Mouse (Mus musculus) colon, adult 2 months (tissue): ENCODE data around the gene Vmn1r94. TPM values are rescaled to one million over a fixed set of nuclear protein-coding genes. Genes with fewer than 3 reads are reported as not detected.

Experiments
- polyA plus RNA-seq: library from polyadenylated mRNA; depleted of rRNA; stranded (reverse); fragments of >200 nt; gene quantifications from 2 replicates; pipeline ENCODE4 v1.2.3, GENCODE M21; 2012; rRNA removed

Vmn1r94 gene
- polyA plus RNA-seq: not detected in 2 replicates

DNA sequence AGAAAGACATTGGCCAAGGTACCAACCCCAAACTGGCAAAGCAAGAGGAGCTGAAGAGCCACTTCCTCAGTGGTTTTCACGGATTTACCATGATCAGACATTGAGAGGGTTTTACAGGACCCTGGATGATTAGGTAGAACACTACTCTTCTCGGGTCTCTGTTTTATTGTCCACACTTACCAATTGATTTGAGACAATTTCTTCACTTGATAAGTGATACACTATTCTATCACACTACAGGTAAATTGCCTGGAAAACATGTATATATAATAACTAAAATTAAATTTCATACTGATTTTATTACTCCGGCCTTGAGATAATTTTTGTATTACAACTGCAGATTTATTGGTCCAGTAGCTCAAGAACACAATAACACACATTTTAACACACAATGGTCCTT is at the start of gene Vmn1r94:
Gene Vmn1r94 (minus strand): TSS at position 101 of the 400 bp plus-strand sequence.

DNA sequence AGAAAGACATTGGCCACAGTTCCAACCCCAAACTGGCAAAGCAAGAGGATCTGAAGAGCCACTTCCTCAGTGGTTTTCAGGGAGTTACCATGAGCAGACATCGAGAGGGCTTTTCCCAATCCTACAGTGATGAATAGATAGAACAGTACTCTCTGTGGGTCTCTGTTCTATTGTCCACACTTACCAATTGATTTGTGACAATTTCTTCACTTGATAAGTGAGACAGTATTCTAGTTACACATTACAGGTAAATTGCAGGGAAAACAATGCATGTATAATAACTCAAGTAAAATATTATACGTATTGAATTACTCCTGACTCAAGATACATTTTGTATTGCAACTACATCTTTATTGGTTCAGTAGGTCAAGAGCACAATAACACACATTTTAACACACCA is 37.3 kb upstream of the Vmn1r94 start, which contains the start of gene Gm6164:
Gene Gm6164 (minus strand): TSS at position 101 of the 400 bp plus-strand sequence.

DNA sequence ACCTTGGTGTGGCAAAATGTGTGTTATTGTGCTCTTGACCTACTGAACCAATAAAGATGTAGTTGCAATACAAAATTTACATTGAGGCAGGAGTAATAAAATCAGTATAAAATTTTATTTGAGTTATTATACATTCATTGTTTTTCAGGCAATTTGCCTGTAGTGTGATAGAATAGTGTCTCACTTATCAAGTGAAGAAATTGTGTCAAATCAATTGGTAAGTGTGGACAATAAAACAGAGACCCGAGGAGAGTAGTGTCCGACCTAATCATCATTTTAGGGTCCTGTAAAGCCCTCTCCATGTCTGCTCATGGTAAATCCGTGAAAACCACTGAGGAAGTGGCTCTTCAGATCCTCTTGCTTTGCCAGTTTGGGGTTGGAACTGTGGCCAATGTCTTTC is 25.2 kb upstream of the Vmn1r94 start, which contains the start of gene Vmn1r95:
Gene Vmn1r95 (plus strand): TSS at position 301 of the 400 bp plus-strand sequence.

DNA sequence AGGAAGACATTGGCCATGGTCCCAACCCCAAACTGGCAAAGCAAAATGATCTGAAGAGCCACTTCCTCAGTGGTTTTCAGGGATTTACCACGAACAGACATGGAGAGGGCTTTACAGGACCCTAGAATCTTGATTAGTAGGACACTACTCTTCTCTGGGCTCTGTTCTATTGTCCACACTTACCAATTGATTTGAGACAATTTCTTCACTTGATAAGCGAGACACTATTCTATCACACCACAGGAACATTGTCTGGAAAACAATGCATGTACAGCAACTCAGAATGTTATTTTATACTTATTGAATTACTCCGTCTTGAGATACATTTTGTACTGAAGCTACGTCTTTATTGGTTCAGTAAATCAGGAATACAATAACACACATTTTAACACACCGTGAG is 29.2 kb downstream of the Vmn1r94 start, which contains the start of gene Vmn1r93:
Gene Vmn1r93 (minus strand): TSS at position 101 of the 400 bp plus-strand sequence.

DNA sequence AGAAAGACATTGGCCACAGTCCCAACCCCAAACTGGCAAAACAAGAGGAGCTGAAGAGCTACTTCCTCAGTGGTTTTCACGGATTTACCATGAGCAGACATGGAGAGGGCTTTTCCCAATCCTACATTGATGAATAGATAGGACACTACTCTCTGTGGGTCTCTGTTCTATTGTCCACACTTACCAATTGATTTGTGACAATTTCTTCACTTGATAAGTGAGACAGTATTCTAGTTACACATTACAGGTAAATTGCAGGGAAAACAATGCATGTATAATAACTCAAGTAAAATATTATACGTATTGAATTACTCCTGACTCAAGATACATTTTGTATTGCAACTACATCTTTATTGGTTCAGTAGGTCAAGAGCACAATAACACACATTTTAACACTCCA is 45.7 kb downstream of the Vmn1r94 start, which contains the start of gene Gm16442:
Gene Gm16442 (minus strand): TSS at position 101 of the 400 bp plus-strand sequence.

Other genes with a start within 250 kb of the Vmn1r94 start
- 10.9 and 14.4 TPM in 2 replicates for gene Pvr, start 247.2 kb downstream of the Vmn1r94 start, polyA plus RNA-seq
- gene Igsf23, start 217.6 kb downstream of the Vmn1r94 start, polyA plus RNA-seq: 42.4 and 60.3 TPM in 2 replicates
- gene Ceacam20, start 203.0 kb downstream of the Vmn1r94 start, polyA plus RNA-seq: 97.5 and 113 TPM in 2 replicates
- 3.1 and 4.7 TPM in 2 replicates for gene Nlrp9b, start 176.9 kb downstream of the Vmn1r94 start, polyA plus RNA-seq
- 0.02 TPM in 1 of 2 replicates, not detected in the other for gene Vmn1r91, start 68.7 kb downstream of the Vmn1r94 start, polyA plus RNA-seq
- not detected in 2 replicates for gene Gm16442, start 45.8 kb downstream of the Vmn1r94 start, polyA plus RNA-seq
- gene Vmn1r93, start 29.3 kb downstream of the Vmn1r94 start, polyA plus RNA-seq: not detected in 2 replicates
- gene Vmn1r95, start 25.3 kb upstream of the Vmn1r94 start, polyA plus RNA-seq: not detected in 2 replicates
- gene Gm6164, start 37.2 kb upstream of the Vmn1r94 start, polyA plus RNA-seq: not detected in 2 replicates
- gene Gm4498, start 65.5 kb upstream of the Vmn1r94 start, polyA plus RNA-seq: not detected in 2 replicates
- gene Gm5890, start 94.5 kb upstream of the Vmn1r94 start, polyA plus RNA-seq: not detected in 2 replicates
- gene Gm4133, start 165.7 kb upstream of the Vmn1r94 start, polyA plus RNA-seq: not detected in 2 replicates
- gene Gm5728, start 207.0 kb upstream of the Vmn1r94 start, polyA plus RNA-seq: not detected in 2 replicates
- gene Vmn1r100, start 249.6 kb upstream of the Vmn1r94 start, polyA plus RNA-seq: not detected in 2 replicates